Mouse (Mus musculus) gastrocnemius, adult 2 months (tissue): ENCODE results near the gene Mrpl17. TPM values are rescaled to one million over a fixed set of nuclear protein-coding genes. Genes with fewer than 3 reads are reported as not detected.
A peak's percentile ranks its signal among the peaks of the same experiment; 100 is the strongest.

Source experiments
- DNase-seq: peaks from one replicate; pipeline ENCODE4 v3.0.0; 2022
- H3K27ac ChIP-seq: fragments of 200-600 bp; 2 replicates; pipeline ENCODE4 v1.8.1; 2022; ENCODE audit warnings: mild to moderate bottlenecking
- H3K4me3 ChIP-seq: fragments of 200-600 bp; 2 replicates; pipeline ENCODE4 v1.8.1; 2022; ENCODE audit warnings: mild to moderate bottlenecking, moderate library complexity
- CTCF ChIP-seq: fragments of 200-600 bp; IDR thresholded peaks from 2 replicates; pipeline ENCODE4 v1.8.1; 2022; ENCODE audit warnings: antibody characterized with exemption, mild to moderate bottlenecking, moderate library complexity
- intact Hi-C: fragments of 180-260 bp; cut with DNase I; formaldehyde crosslinking; loops from one replicate; pipeline ENCODE4 v1.15.1; 2025
- total RNA-seq, 2 experiments: library from RNA; stranded (reverse); gene quantifications; 2 replicates each; pipeline ENCODE4 v1.2.3; 2021

Gene Mrpl17
- total RNA-seq, 2 experiments from 2014 or later, result 108 to 112 TPM

- peak overlapping the region; percentile 81 for H3K27ac ChIP-seq
- intact Hi-C loops, result no loop called here
- TF ChIP-seq CTCF, result no peak
- peak; percentile 60 for DNase-seq
- peak overlapping the region; percentile 50 for H3K4me3 ChIP-seq
These were observed 32.2 kb downstream of the Mrpl17 start for GRCm38 (mm10) chr7:105778553-105779265.

GRCm38 (mm10) chr7:105777797-105778552 is 32.9 kb downstream of the Mrpl17 start:
- Histone ChIP-seq H3K27ac (peak overlapping the region; percentile 81), H3K4me3 (peak overlapping the region; percentile 50)
- no peak for TF ChIP-seq CTCF
- peak; percentile 84 for DNase-seq
- intact Hi-C loops, result no loop called here

GRCm38 (mm10) chr7:105777316-105777715 is 33.6 kb downstream of the Mrpl17 start:
- no peak for TF ChIP-seq CTCF
- no peak for DNase-seq
- H3K27ac ChIP-seq, result peak overlapping the region; percentile 81
- intact Hi-C loops, result no loop called here
- H3K4me3 ChIP-seq, result peak overlapping the region; percentile 50; the same call in 1 of the 2 replicates

GRCm38 (mm10) chr7:105776026-105776425 is 34.9 kb downstream of the Mrpl17 start:
- H3K4me3 ChIP-seq, result no peak overlapping the region
- H3K27ac ChIP-seq, result no peak overlapping the region
- no peak for DNase-seq
- intact Hi-C loops, result no loop called here
- no peak for TF ChIP-seq CTCF

- Histone ChIP-seq H3K27ac (no peak overlapping the region), H3K4me3 (no peak overlapping the region)
- TF ChIP-seq CTCF, result no peak
- intact Hi-C loops, result no loop called here
- DNase-seq, result no peak
These were observed 36.2 kb downstream of the Mrpl17 start for GRCm38 (mm10) chr7:105774661-105775060.

GRCm38 (mm10) chr7:105773041-105773440 is 37.9 kb downstream of the Mrpl17 start:
- intact Hi-C loops, result no loop called here
- Histone ChIP-seq H3K4me3 (no peak overlapping the region), H3K27ac (no peak overlapping the region)
- TF ChIP-seq CTCF, result no peak
- no peak for DNase-seq

GRCm38 (mm10) chr7:105772331-105772730 is 38.6 kb downstream of the Mrpl17 start:
- Histone ChIP-seq H3K27ac (no peak overlapping the region), H3K4me3 (no peak overlapping the region)
- no peak for TF ChIP-seq CTCF
- no peak for DNase-seq
- intact Hi-C loops, result no loop called here

GRCm38 (mm10) chr7:105769959-105770358 is 40.9 kb downstream of the Mrpl17 start:
- Histone ChIP-seq H3K27ac (peak overlapping the region; percentile 46), H3K4me3 (no peak overlapping the region)
- intact Hi-C loops, result no loop called here
- DNase-seq, result peak; percentile 64
- TF ChIP-seq CTCF, result no peak

- H3K27ac ChIP-seq, result peak overlapping the region; percentile 44
- DNase-seq, result no peak
- no peak for TF ChIP-seq CTCF
- intact Hi-C loops, result no loop called here
- H3K4me3 ChIP-seq, result no peak overlapping the region; the same call in 1 of the 2 replicates
These were observed 43.2 kb downstream of the Mrpl17 start for GRCm38 (mm10) chr7:105767729-105768165.

- TF ChIP-seq CTCF, result no peak
These were observed 46.6 kb downstream of the Mrpl17 start for GRCm38 (mm10) chr7:105764331-105764730.

GRCm38 (mm10) chr7:105762517-105763270 is 48.2 kb downstream of the Mrpl17 start:
- no peak for TF ChIP-seq CTCF
- Histone ChIP-seq H3K27ac (no peak overlapping the region), H3K4me3 (peak overlapping the region; percentile 4; the same call in 1 of the 2 replicates)
- intact Hi-C loops, result no loop called here
- DNase-seq, result no peak

More at GRCm38 (mm10) chr7:105764331-105764730, 46.6 kb downstream of the Mrpl17 start:
- no peak overlapping the region for H3K4me3 ChIP-seq
- no peak for DNase-seq
- H3K27ac ChIP-seq, result no peak overlapping the region
- intact Hi-C loops, result no loop called here

- TF ChIP-seq CTCF, result no peak
- peak overlapping the region; percentile 4; the same call in 1 of the 2 replicates for H3K4me3 ChIP-seq
- H3K27ac ChIP-seq, result no peak overlapping the region
- no peak for DNase-seq
- intact Hi-C loops, result no loop called here
These were observed 49.0 kb downstream of the Mrpl17 start for GRCm38 (mm10) chr7:105761813-105762484.
